Mouse (Mus musculus) left cerebral cortex, postnatal 25 days (tissue): ENCODE measurements around the gene Glt8d2. TPM values are rescaled to one million over a fixed set of nuclear protein-coding genes. Genes with fewer than 3 reads are reported as not detected.
"Not testable (repeated sequence)": the region's sequence is repeated elsewhere in the genome, so short reads cannot be mapped to it uniquely, and the experiment has no call there.

ENCODE experiments used
- DNase-seq, 2 experiments: peaks; one replicate each; pipeline ENCODE4 v3.0.0; 2022; ENCODE audit warnings: low spot score in 2 of 2, mixed read lengths in 1 of 2
- intact Hi-C: fragments of 180-260 bp; cut with DNase I; formaldehyde crosslinking; loops from one replicate; pipeline ENCODE4 v1.15.1; 2025
- total RNA-seq, 2 experiments: library from RNA; stranded (reverse); gene quantifications; 2 replicates each; pipeline ENCODE4 v1.2.3; 2021

Gene Glt8d2
- total RNA-seq, 2 experiments from 2014 or later: 14.6 to 22.7 TPM

DNA sequence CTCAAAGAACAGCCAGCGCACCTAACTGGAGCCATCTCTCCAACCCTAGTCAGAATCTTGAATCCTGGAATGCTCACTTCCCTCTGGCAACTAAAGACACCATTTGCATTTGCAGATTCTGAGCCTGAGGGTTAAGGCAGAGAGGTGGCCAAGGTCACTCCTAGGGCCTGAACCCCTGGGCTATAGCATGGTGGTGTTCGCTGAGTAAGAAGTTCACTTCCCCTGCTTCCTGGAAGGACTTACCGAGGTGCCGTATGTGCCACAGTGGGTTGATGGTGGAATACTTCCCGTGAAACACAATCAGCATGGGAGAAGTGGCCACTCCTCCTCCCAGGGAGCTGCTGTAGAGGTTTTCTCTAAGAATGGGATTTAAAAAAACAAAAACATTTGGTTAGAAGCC is 37.8 kb downstream of the Glt8d2 start:
- DNase-seq: no peak
- intact Hi-C loops: no loop called here

- DNase-seq: no peak
- intact Hi-C loops: no loop called here
Observed at GRCm38 (mm10) chr10:82651221-82651620, 39.2 kb downstream of the Glt8d2 start.

GRCm38 (mm10) chr10:82647205-82647811 is 43.1 kb downstream of the Glt8d2 start:
- intact Hi-C loops: no loop called here
- no peak for DNase-seq

DNA sequence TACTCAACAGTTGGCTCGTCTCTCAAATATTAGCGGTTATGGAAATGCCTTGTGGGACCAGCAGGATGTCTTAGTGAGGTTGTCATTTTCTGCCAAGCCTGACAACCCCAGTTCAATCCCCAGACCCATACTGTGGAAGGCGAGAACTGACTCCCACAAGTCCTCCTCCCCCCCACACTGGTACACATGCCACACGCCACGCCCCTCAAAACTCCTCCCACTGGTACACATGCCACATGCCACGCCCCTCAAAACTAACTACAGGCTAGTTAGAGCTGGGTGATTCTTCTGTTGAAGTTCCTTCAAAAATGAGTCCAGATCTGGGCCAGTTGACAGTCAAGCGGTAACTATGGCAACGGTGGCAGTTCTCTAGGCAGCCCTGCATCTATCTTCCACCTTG is 44.4 kb downstream of the Glt8d2 start:
- peak in 1 of 2 experiments; percentile 49 for DNase-seq
- intact Hi-C loops: no loop called here

- no peak for DNase-seq
- intact Hi-C loops: no loop called here
Observed at GRCm38 (mm10) chr10:82641481-82641880, 49.0 kb downstream of the Glt8d2 start.

DNA sequence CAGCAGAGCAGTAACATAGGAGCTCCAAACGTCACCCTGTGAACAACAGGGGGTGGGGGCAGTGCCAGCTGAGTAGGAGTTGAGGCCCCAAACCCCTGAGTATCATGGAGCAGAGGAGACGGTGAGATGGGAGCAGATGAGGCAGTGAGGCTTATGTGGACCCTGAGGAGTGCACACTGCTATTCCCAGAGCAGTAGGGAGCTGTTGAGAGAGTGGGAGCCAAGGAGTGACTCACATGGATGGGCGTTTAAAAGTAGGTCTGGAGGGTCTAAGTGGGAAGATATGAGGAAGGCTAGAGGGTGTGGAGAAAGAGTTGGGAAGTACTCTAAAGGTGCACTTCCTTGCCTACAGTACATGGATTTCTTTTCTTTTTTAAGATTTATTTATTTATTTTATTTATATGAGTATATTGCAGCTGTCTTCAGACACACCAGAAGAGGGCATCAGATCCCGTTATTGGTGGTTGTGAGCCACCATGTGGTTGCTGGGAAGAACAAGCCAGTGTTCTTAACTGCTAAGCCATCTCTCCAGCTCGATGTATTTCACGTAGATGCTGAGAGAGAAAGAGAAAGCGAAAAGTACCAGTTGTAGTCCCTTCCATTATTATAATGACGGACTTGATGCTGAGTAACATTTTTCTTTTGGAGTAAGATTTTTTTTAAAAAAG is 51.3 kb downstream of the Glt8d2 start:
- peak in 1 of 2 experiments; percentile 72 for DNase-seq
- intact Hi-C loops: loop anchor here (10.0 kb wide), 1 partner anchor 216 kb away; no protein-coding TSS in a partner anchor

DNA sequence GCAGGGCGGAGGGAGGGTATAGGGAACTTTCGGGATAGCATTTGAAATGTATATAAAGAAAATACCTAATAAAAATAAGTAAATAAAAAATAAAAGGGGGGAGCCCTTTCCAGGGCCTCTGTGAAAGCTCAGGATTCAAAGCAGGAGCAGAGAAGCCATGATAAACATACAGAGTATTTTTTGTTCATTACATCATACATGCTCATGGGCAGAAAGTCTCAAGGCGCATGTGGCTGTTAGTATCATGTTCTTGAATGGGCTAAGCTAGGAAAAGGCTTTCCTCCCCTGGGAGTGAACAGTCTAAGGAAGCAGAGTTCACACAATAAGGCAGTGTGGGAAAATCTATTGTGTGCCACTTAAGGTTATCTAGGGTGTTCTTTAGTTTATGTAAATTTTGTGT is 54.1 kb downstream of the Glt8d2 start:
- intact Hi-C loops: loop anchor here (10.0 kb wide), 1 partner anchor 218 kb away; no protein-coding TSS in a partner anchor
- no peak for DNase-seq

- intact Hi-C loops: loop anchor here (10.0 kb wide), 1 partner anchor 220 kb away; no protein-coding TSS in a partner anchor
- DNase-seq: peak in 1 of 2 experiments; percentile 70
Observed at GRCm38 (mm10) chr10:82634348-82634747, 56.1 kb downstream of the Glt8d2 start.

GRCm38 (mm10) chr10:82632496-82633280 is 57.8 kb downstream of the Glt8d2 start:
- intact Hi-C loops: loop anchor here (10.0 kb wide), 1 partner anchor 222 kb away; no protein-coding TSS in a partner anchor
- peak in 1 of 2 experiments; percentile 39 for DNase-seq

- no peak for DNase-seq
- intact Hi-C loops: loop anchor here (10.0 kb wide), 1 partner anchor 224 kb away; no protein-coding TSS in a partner anchor
Observed at GRCm38 (mm10) chr10:82631133-82631532, 59.3 kb downstream of the Glt8d2 start.

DNA sequence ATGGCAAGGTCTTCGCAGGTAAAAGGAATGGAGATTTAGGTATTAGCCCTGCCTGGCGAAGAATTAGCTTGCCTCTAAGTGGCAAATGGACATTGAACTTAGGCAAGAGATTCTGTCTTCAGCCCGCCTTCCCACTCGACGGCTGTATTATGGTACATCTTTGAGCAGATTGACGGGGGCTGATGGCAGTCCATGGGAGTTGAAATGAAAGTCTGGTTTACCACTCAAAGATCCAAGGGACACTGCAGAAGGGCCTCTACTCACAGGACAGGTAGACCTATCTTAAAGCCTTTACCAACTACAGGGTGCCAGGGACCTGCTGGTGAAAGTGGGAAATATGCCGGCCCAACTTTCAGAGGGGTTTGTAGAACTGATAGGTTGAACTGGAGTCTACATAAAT is 60.0 kb downstream of the Glt8d2 start:
- DNase-seq: no peak
- intact Hi-C loops: loop anchor here (10.0 kb wide), 1 partner anchor 224 kb away; no protein-coding TSS in a partner anchor

GRCm38 (mm10) chr10:82629586-82630255 is 60.7 kb downstream of the Glt8d2 start, which contains the start of gene Tdg:
Gene Tdg (plus strand): TSS chr10:82629828.
- intact Hi-C loops: loop anchor here (10.0 kb wide), 1 partner anchor 225 kb away; no protein-coding TSS in a partner anchor

GRCm38 (mm10) chr10:82629111-82629585 is 61.3 kb downstream of the Glt8d2 start:
- no peak for DNase-seq
- intact Hi-C loops: no loop called here

More at GRCm38 (mm10) chr10:82629586-82630255, 60.7 kb downstream of the Glt8d2 start, which contains the start of gene Tdg:
- DNase-seq: peak; percentile 90 to 93

GRCm38 (mm10) chr10:82623553-82623932 is 66.9 kb downstream of the Glt8d2 start:
- intact Hi-C loops, DNase-seq: not testable (repeated sequence)

GRCm38 (mm10) chr10:82622671-82623552 is 67.5 kb downstream of the Glt8d2 start, which contains the start of gene 1190007I07Rik:
Gene 1190007I07Rik (minus strand): TSS chr10:82623228.
- DNase-seq: peak; percentile 84 to 89
- intact Hi-C loops: no loop called here

GRCm38 (mm10) chr10:82622235-82622634 is 68.2 kb downstream of the Glt8d2 start:
- intact Hi-C loops: no loop called here

More at GRCm38 (mm10) chr10:82622235-82622634, 68.2 kb downstream of the Glt8d2 start:
- DNase-seq: no peak
